Mouse (Mus musculus) heart, adult 2 months (tissue): ENCODE measurements around the gene Tenm4. TPM values are rescaled to one million over a fixed set of nuclear protein-coding genes. Genes with fewer than 3 reads are reported as not detected.

Experiments used
- DNase-seq, 2 experiments: peaks; one replicate each; pipeline ENCODE4 v3.0.0; 2021
- H3K27ac ChIP-seq: fragments of 200-600 bp; 2 replicates; pipeline ENCODE4 v1.8.1; 2022
- H3K27me3 ChIP-seq: fragments of 200-500 bp; 2 replicates; pipeline ENCODE4 v1.6.1; 2012; ENCODE audit warnings: mild to moderate bottlenecking, low read length, inconsistent platforms, mixed read lengths; ENCODE audit not compliant: control insufficient read depth, insufficient read depth
- H3K36me3 ChIP-seq: fragments of 200-500 bp; 2 replicates; pipeline ENCODE4 v1.6.1; 2012; ENCODE audit warnings: low read length, inconsistent platforms; ENCODE audit not compliant: control insufficient read depth, insufficient read depth
- H3K4me1 ChIP-seq: fragments of 200-500 bp; 2 replicates; pipeline ENCODE4 v1.6.1; 2011; ENCODE audit warnings: low read length; ENCODE audit not compliant: control insufficient read depth, insufficient read depth
- H3K4me3 ChIP-seq: fragments of 200-600 bp; 2 replicates; pipeline ENCODE4 v1.8.1; 2022
- H3K79me2 ChIP-seq: fragments of 200-500 bp; replicated peaks from 2 replicates; pipeline ENCODE4 v1.6.1; 2012; ENCODE audit warnings: mild to moderate bottlenecking, inconsistent platforms, low read length, moderate library complexity, mixed read lengths; ENCODE audit not compliant: control insufficient read depth, insufficient read depth
- H3K9ac ChIP-seq: fragments of 200-500 bp; 2 replicates; pipeline ENCODE4 v1.6.1; 2012; ENCODE audit warnings: low read depth, mild to moderate bottlenecking, control low read depth, inconsistent platforms, low read length, mixed read lengths
- CTCF ChIP-seq: fragments of 200-600 bp; IDR thresholded peaks from 2 replicates; pipeline ENCODE4 v1.8.1; 2022; ENCODE audit warnings: antibody characterized with exemption, mild to moderate bottlenecking, moderate library complexity
- EP300 ChIP-seq: fragments of 200-500 bp; IDR thresholded peaks from 2 replicates; pipeline ENCODE4 v1.6.1; 2011; ENCODE audit warnings: low read depth, low read length, control low read depth; ENCODE audit not compliant: insufficient read depth
- POLR2A ChIP-seq: fragments of 200-500 bp; IDR thresholded peaks from 2 replicates; pipeline ENCODE4 v1.6.1; 2011; ENCODE audit warnings: mild to moderate bottlenecking, low read depth, low read length, control low read depth; ENCODE audit not compliant: insufficient read depth
- WGBS: fragments of 180-500 bp; shearing (Covaris S2); methylation state at CpG from one replicate; pipeline ENCODE4 v1.1.7; 2018; 5-methylcytosine and 5-hydroxymethylcytosine counted together
- intact Hi-C: fragments of 180-260 bp; cut with DNase I; formaldehyde crosslinking; loops from one replicate; pipeline ENCODE4 v1.15.1; 2025
- polyA plus RNA-seq: library from polyadenylated mRNA; depleted of rRNA; stranded (reverse); fragments of >200 nt; gene quantifications from 2 replicates; pipeline ENCODE4 v1.2.3, GENCODE M21; 2012
- total RNA-seq, 2 experiments: library from RNA; stranded (reverse); gene quantifications; 2 replicates each; pipeline ENCODE4 v1.2.3; 2021

Gene Tenm4
- total and polyA plus RNA-seq, 3 experiments: 0.34 to 1.3 (median 0.74) TPM

GRCm38 (mm10) chr7:96801368-96801767 is 630.3 kb downstream of the Tenm4 start:
- no peak overlapping the region for H3K27ac ChIP-seq
- H3K27me3 ChIP-seq: no peaks in the 10 kb centered on the region
- no peak for TF ChIP-seq POLR2A
- no peak for TF ChIP-seq EP300
- TF ChIP-seq CTCF: no peak
- intact Hi-C loops: no loop called here
- no peaks in the 10 kb centered on the region; the same call in 1 of the 2 replicates for H3K4me1 ChIP-seq
- DNase-seq: no peak
- H3K4me3 ChIP-seq: no peak overlapping the region
- 39% methylated on average over 9 of the region's 9 CpGs for WGBS
- H3K79me2 ChIP-seq: no peaks in the 10 kb centered on the region
- no peaks in the 10 kb centered on the region for H3K36me3 ChIP-seq
- H3K9ac ChIP-seq: no peak overlapping the region

- 73% methylated on average over 3 of the region's 3 CpGs for WGBS
- no peak overlapping the region for H3K27ac ChIP-seq
- H3K4me1 ChIP-seq: no peaks in the 10 kb centered on the region; the same call in 1 of the 2 replicates
- intact Hi-C loops: no loop called here
- H3K9ac ChIP-seq: no peak overlapping the region
- TF ChIP-seq EP300 (no peak), CTCF (no peak), POLR2A (no peak)
- no peak overlapping the region for H3K4me3 ChIP-seq
- no peaks in the 10 kb centered on the region for H3K36me3 ChIP-seq
- no peak for DNase-seq
- no peaks in the 10 kb centered on the region for H3K79me2 ChIP-seq
- H3K27me3 ChIP-seq: no peaks in the 10 kb centered on the region
These were observed 631.2 kb downstream of the Tenm4 start for GRCm38 (mm10) chr7:96802216-96802615.

- H3K79me2 ChIP-seq: no peaks in the 10 kb centered on the region
- no peaks in the 10 kb centered on the region for H3K27me3 ChIP-seq
- intact Hi-C loops: no loop called here
- TF ChIP-seq EP300 (no peak), CTCF (no peak), POLR2A (no peak)
- H3K4me1 ChIP-seq: no peaks in the 10 kb centered on the region
- H3K27ac ChIP-seq: no peak overlapping the region
- WGBS: 67% methylated on average over 1 of the region's 1 CpGs
- H3K36me3 ChIP-seq: no peaks in the 10 kb centered on the region
- no peak overlapping the region for H3K9ac ChIP-seq
- no peak overlapping the region for H3K4me3 ChIP-seq
- no peak for DNase-seq
These were observed 635.5 kb downstream of the Tenm4 start for GRCm38 (mm10) chr7:96806561-96806960.

- Histone ChIP-seq H3K4me1 (no peaks in the 10 kb centered on the region), H3K27ac (no peak overlapping the region), H3K9ac (no peak overlapping the region), H3K79me2 (no peaks in the 10 kb centered on the region), H3K36me3 (no peaks in the 10 kb centered on the region), H3K27me3 (no peaks in the 10 kb centered on the region), H3K4me3 (no peak overlapping the region)
- DNase-seq: no peak
- TF ChIP-seq CTCF (no peak), EP300 (no peak), POLR2A (no peak)
- intact Hi-C loops: no loop called here
- 78% methylated on average over 15 of the region's 15 CpGs for WGBS
These were observed 636.4 kb downstream of the Tenm4 start for GRCm38 (mm10) chr7:96807281-96808058.

- TF ChIP-seq POLR2A (no peak), EP300 (no peak), CTCF (no peak)
- Histone ChIP-seq H3K27me3 (no peaks in the 10 kb centered on the region), H3K9ac (no peak overlapping the region), H3K4me1 (peaks cover 3% of the 10 kb centered on the region; the same call in 1 of the 2 replicates), H3K4me3 (no peak overlapping the region), H3K27ac (no peak overlapping the region), H3K79me2 (no peaks in the 10 kb centered on the region), H3K36me3 (no peaks in the 10 kb centered on the region)
- DNase-seq: no peak
- WGBS: 87% methylated on average over 7 of the region's 7 CpGs
- intact Hi-C loops: no loop called here
These were observed 637.1 kb downstream of the Tenm4 start for GRCm38 (mm10) chr7:96808059-96808646.

DNA sequence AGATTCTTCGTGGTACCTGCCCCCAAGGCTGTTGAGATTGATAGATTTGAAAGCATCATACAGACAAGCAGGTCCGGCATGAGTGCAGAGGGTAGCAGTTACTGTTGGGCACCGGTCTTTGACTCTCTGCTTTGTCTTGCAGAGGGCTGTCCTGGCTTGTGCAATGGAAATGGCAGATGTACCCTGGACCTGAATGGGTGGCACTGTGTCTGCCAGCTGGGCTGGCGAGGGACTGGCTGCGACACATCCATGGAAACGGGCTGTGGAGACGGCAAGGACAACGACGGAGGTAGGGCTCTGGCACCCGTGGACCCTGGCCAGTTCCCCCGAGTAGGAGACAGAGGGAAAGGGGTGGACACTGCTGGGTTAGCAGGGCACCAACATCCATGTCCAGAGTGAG is 640.6 kb downstream of the Tenm4 start:
- Histone ChIP-seq H3K27ac (no peak overlapping the region), H3K27me3 (no peaks in the 10 kb centered on the region), H3K4me3 (no peak overlapping the region), H3K9ac (no peak overlapping the region), H3K4me1 (peaks cover 5% of the 10 kb centered on the region), H3K79me2 (no peaks in the 10 kb centered on the region), H3K36me3 (no peaks in the 10 kb centered on the region)
- WGBS: 94% methylated on average over 11 of the region's 11 CpGs
- no peak for TF ChIP-seq CTCF
- TF ChIP-seq POLR2A: no peak
- TF ChIP-seq EP300: no peak
- intact Hi-C loops: no loop called here
- no peak for DNase-seq
